Mouse (Mus musculus): ENCODE data around the gene 4932429P05Rik.

The 4932429P05Rik gene

DNA sequence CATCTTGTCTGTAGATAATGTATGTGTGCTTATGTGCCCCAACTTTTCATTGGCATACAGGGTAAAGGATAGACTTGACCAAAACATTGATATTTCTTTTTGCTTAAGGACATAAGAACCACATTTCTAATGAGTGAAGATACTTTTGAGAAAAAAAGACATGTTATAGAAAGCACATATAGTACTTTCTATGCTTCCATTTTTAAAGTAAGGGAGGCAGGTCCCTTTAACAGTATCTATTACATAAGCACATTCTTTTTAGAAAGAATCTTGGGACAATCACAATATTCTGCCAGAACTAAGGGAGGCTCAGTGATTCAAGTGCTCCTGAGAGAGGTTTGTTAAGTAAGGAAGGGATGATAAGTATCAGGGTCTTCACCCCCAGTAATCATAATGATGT is at the start of gene 4932429P05Rik:
TSS of gene 4932429P05Rik (plus strand) at position 301 of the 400 bp plus-strand sequence.
- Histone ChIP-seq H3K36me3 (ENCODE audit: insufficient read depth, low read length) (no peaks in the 10 kb centered on the region), H3K9me3 (ENCODE audit: low read length) (no peaks in the 10 kb centered on the region), H3K4me3 (replicated peaks; ENCODE audit: low read length) (no peak within 1 kb of the TSS), H3K4me1 (replicated peaks; ENCODE audit: low read depth, low read length) (no peaks in the 10 kb centered on the region), H3K27me3 (ENCODE audit: insufficient read depth, low read length) (no peaks in the 10 kb centered on the region)
- TF ChIP-seq POU5F1 (IDR thresholded peaks at IDR 0.05; ENCODE audit: borderline replicate concordance, low read length) (no peak), NANOG (IDR thresholded peaks at IDR 0.05; ENCODE audit: borderline replicate concordance, low read length) (no peak), CTCF (conservative IDR thresholded peaks at IDR 0.05; ENCODE audit: low read length) (no peak)

All from E14TG2a.4 (cell line).